Mouse (Mus musculus) kidney, adult 10 weeks (tissue): ENCODE measurements around the gene Hist1h4b. TPM values are rescaled to one million over a fixed set of nuclear protein-coding genes. Genes with fewer than 3 reads are reported as not detected.

Source experiments
- polyA plus RNA-seq: library from polyadenylated mRNA; stranded (reverse); fragments of 350-450 nt; fragmentation: Illumina TruSeq; extraction: RNeasy Lipid Tissue Mini Kit (QIAGEN cat#74804); gene quantifications from one replicate; pipeline ENCODE4 v1.2.3, GENCODE M21; 2014; ENCODE audit warnings: low read depth, low replicate concordance

Gene Hist1h4b
- not detected for polyA plus RNA-seq

GRCm38 (mm10) chr13:23756790-23757189 is at the start of gene Hist1h4b:
Gene Hist1h4b (plus strand): TSS chr13:23757013.

GRCm38 (mm10) chr13:23710374-23711089 is 46.3 kb upstream of the Hist1h4b start, which contains the start of gene Hfe:
Gene Hfe (minus strand): TSS chr13:23710854.

GRCm38 (mm10) chr13:23738677-23739068 is 18.1 kb upstream of the Hist1h4b start, which contains the start of gene Hist1h1c:
Gene Hist1h1c (plus strand): TSS chr13:23738808.

GRCm38 (mm10) chr13:23745381-23746161 is 11.2 kb upstream of the Hist1h4b start, which contains the start of gene Hist1h3c:
Gene Hist1h3c (minus strand): TSS chr13:23745602.

GRCm38 (mm10) chr13:23746201-23747080 is 10.4 kb upstream of the Hist1h4b start, which contains the start of gene Hist1h2bb:
Gene Hist1h2bb (plus strand): TSS chr13:23746734.

GRCm38 (mm10) chr13:23750839-23751477 is 5.9 kb upstream of the Hist1h4b start, which contains the start of gene Hist1h2ab:
Gene Hist1h2ab (plus strand): TSS chr13:23751126.

GRCm38 (mm10) chr13:23752067-23752741 is 4.6 kb upstream of the Hist1h4b start, which contains the start of gene Hist1h3b:
Gene Hist1h3b (plus strand): TSS chr13:23752267.

GRCm38 (mm10) chr13:23760972-23761864 is 4.4 kb downstream of the Hist1h4b start, which contains the start of gene Hist1h4a:
Gene Hist1h4a (minus strand): TSS chr13:23761230.

GRCm38 (mm10) chr13:23761871-23762821 is 5.3 kb downstream of the Hist1h4b start, which contains the start of gene Hist1h3a:
Gene Hist1h3a (minus strand): TSS chr13:23762386.

GRCm38 (mm10) chr13:23763586-23764323 is 6.9 kb downstream of the Hist1h4b start, which contains the start of gene Hist1h1a:
Gene Hist1h1a (plus strand): TSS chr13:23763666.

GRCm38 (mm10) chr13:23769613-23770012 is 12.8 kb downstream of the Hist1h4b start, which contains the start of gene Trim38:
Gene Trim38 (plus strand): TSS chr13:23769913.

GRCm38 (mm10) chr13:23806422-23807052 is 49.7 kb downstream of the Hist1h4b start, which contains the start of gene Slc17a2:
Gene Slc17a2 (plus strand): TSS chr13:23806993.

Other genes starting within 250 kb of the Hist1h4b start
- not detected for gene Hist1h4h, start 226.0 kb upstream of the Hist1h4b start, polyA plus RNA-seq
- gene Hist1h2af, start 223.1 kb upstream of the Hist1h4b start, polyA plus RNA-seq = not detected
- not detected for gene Hist1h3g, start 221.6 kb upstream of the Hist1h4b start, polyA plus RNA-seq
- gene Hist1h2bh, start 213.6 kb upstream of the Hist1h4b start, polyA plus RNA-seq = 1.2 TPM
- gene Hist1h3f, start 213.0 kb upstream of the Hist1h4b start, polyA plus RNA-seq = not detected
- gene Hist1h4f, start 205.4 kb upstream of the Hist1h4b start, polyA plus RNA-seq = not detected
- gene Hist1h1d, start 203.8 kb upstream of the Hist1h4b start, polyA plus RNA-seq = 3.8 TPM
- gene Hist1h3e, start 194.6 kb upstream of the Hist1h4b start, polyA plus RNA-seq = not detected
- gene Hist1h2ae, start 185.8 kb upstream of the Hist1h4b start, polyA plus RNA-seq = not detected
- not detected for gene Hist1h2bg, start 185.6 kb upstream of the Hist1h4b start, polyA plus RNA-seq
- gene Hist1h2bf, start 182.8 kb upstream of the Hist1h4b start, polyA plus RNA-seq = not detected
- gene Hist1h2ad, start 182.6 kb upstream of the Hist1h4b start, polyA plus RNA-seq = not detected
- gene Hist1h3d, start 181.2 kb upstream of the Hist1h4b start, polyA plus RNA-seq = 0.49 TPM
- gene Hist1h4d, start 175.4 kb upstream of the Hist1h4b start, polyA plus RNA-seq = 0.40 TPM
- 17.8 TPM for gene Hist1h2be, start 135.9 kb upstream of the Hist1h4b start, polyA plus RNA-seq
- gene Hist1h1e, start 134.5 kb upstream of the Hist1h4b start, polyA plus RNA-seq = 7.7 TPM
- 3.4 TPM for gene Hist1h2ac, start 73.1 kb upstream of the Hist1h4b start, polyA plus RNA-seq
- 366 TPM for gene Hist1h2bc, start 72.8 kb upstream of the Hist1h4b start, polyA plus RNA-seq
- not detected for gene Hist1h1t, start 61.2 kb upstream of the Hist1h4b start, polyA plus RNA-seq
- gene Hist1h4c, start 58.6 kb upstream of the Hist1h4b start, polyA plus RNA-seq = 6.6 TPM
- 29.7 TPM for gene Hfe, start 46.2 kb upstream of the Hist1h4b start, polyA plus RNA-seq
- 67.6 TPM for gene Hist1h1c, start 18.2 kb upstream of the Hist1h4b start, polyA plus RNA-seq
- gene Hist1h3c, start 11.4 kb upstream of the Hist1h4b start, polyA plus RNA-seq = not detected
- not detected for gene Hist1h2bb, start 10.3 kb upstream of the Hist1h4b start, polyA plus RNA-seq
- gene Hist1h2ab, start 5.9 kb upstream of the Hist1h4b start, polyA plus RNA-seq = not detected
- not detected for gene Hist1h3b, start 4.7 kb upstream of the Hist1h4b start, polyA plus RNA-seq
- gene Hist1h4a, start 4.2 kb downstream of the Hist1h4b start, polyA plus RNA-seq = not detected
- gene Hist1h3a, start 5.4 kb downstream of the Hist1h4b start, polyA plus RNA-seq = not detected
- not detected for gene Hist1h1a, start 6.7 kb downstream of the Hist1h4b start, polyA plus RNA-seq
- not detected for gene Trim38, start 12.9 kb downstream of the Hist1h4b start, polyA plus RNA-seq
- gene Slc17a2, start 50.0 kb downstream of the Hist1h4b start, polyA plus RNA-seq = 23.4 TPM
- gene Slc17a3, start 82.4 kb downstream of the Hist1h4b start, polyA plus RNA-seq = 577 TPM
- 1,038 TPM for gene Slc17a1, start 110.7 kb downstream of the Hist1h4b start, polyA plus RNA-seq
- 3.4 TPM for gene Slc17a4, start 158.0 kb downstream of the Hist1h4b start, polyA plus RNA-seq
- not detected for gene Hist1h2ba, start 177.1 kb downstream of the Hist1h4b start, polyA plus RNA-seq
- gene Hist1h2aa, start 177.4 kb downstream of the Hist1h4b start, polyA plus RNA-seq = not detected
- not detected for gene Scgn, start 234.2 kb downstream of the Hist1h4b start, polyA plus RNA-seq